ENCODE assay signal across 8 mouse cellular contexts in genomic region chr5:111154586-111154985, GRCm38 (mm10).
A peak's percentile ranks its signal among the peaks of the same experiment; 100 is the strongest.
DNase-seq lines count a peak whose midpoint lies in the region; ATAC-seq and TF ChIP-seq lines count a peak whose summit lies in the region.

No protein-coding gene starts in this region.

- 15% methylated on average over 7 of the region's 7 CpGs for WGBS in forebrain, embryonic 16.5 days

- no peak overlapping the region for H3K9ac ChIP-seq in forebrain, embryonic 16.5 days (replicated peaks; ENCODE audit: low read depth, low read length)

- H3K9me3 ChIP-seq in forebrain, embryonic 16.5 days (ENCODE audit: control insufficient read depth, low read length) = no peaks in the 10 kb centered on the region

- H3K36me3 ChIP-seq in forebrain, embryonic 16.5 days (ENCODE audit: control insufficient read depth, insufficient read depth) = no peaks in the 10 kb centered on the region

- no peak overlapping the region for H3K27ac ChIP-seq in forebrain, embryonic 16.5 days (ENCODE audit: low read length)
- no peak overlapping the region for H3K27ac ChIP-seq in layer of hippocampus, adult 2 months

- no peak overlapping the region for H3K4me2 ChIP-seq in forebrain, embryonic 16.5 days (ENCODE audit: low read length)

- peaks cover 45% of the 10 kb centered on the region for H3K4me1 ChIP-seq in forebrain, embryonic 16.5 days (replicated peaks; ENCODE audit: control insufficient read depth, insufficient read depth, low read length)

- H3K27me3 ChIP-seq in forebrain, embryonic 16.5 days (replicated peaks; ENCODE audit: control insufficient read depth, insufficient read depth, low read length) = no peaks in the 10 kb centered on the region

- DNase-seq in adrenal gland, postnatal 14 days = peak; percentile 25
- DNase-seq in adrenal gland, postnatal 10 days = no peak
- DNase-seq in kidney, adult 9 months = peak; percentile 58
- DNase-seq in neural tube, embryonic 10.5 days (ENCODE audit: extremely low spot score, low spot score) = peak; percentile 56
- DNase-seq in layer of hippocampus, adult 2 months (ENCODE audit: low spot score in 2 of 2) = no peak
- no peak for DNase-seq in urinary bladder, postnatal 10 days (ENCODE audit: low spot score)
- DNase-seq in layer of hippocampus, postnatal 36 days = no peak

- TF ChIP-seq CTCF in layer of hippocampus, adult 2 months (conservative IDR thresholded peaks at IDR 0.05) = no peak

- no peak overlapping the region for H3K4me3 ChIP-seq in forebrain, embryonic 16.5 days (replicated peaks; ENCODE audit: low read length)
- no peak overlapping the region for H3K4me3 ChIP-seq in layer of hippocampus, adult 2 months

- ATAC-seq in forebrain, embryonic 16.5 days = peak; percentile 44; the same call in 1 of the 2 replicates

Comparison
In these comparisons a context has a peak if more than half of its experiments do, and no peak if none do; other contexts are left out.
1. DNase-seq: peak in adrenal gland, postnatal 14 days (single experiment), kidney, adult 9 months (single experiment) and neural tube, embryonic 10.5 days (single experiment); none in adrenal gland, postnatal 10 days (single experiment), layer of hippocampus, adult 2 months (0 of 2), urinary bladder, postnatal 10 days (single experiment) and layer of hippocampus, postnatal 36 days (0 of 2).